Mouse (Mus musculus): Measurements from ENCODE around the gene Zfp385c.

GRCm38 (mm10) chr11:100702906-100703305 lies 10.7 kb upstream of the Zfp385c start:
- no peak for TF ChIP-seq GATA1 (IDR thresholded peaks at IDR 0.05; ENCODE audit: borderline replicate concordance, low read length)
- TF ChIP-seq FLI1 (IDR thresholded peaks at IDR 0.05; ENCODE audit: low read length), result no peak
